Mouse (Mus musculus) myocyte (in vitro differentiated cells): Measurements from ENCODE around the gene Gigyf1. TPM values are rescaled to one million over a fixed set of nuclear protein-coding genes. Genes with fewer than 3 reads are reported as not detected.

Source experiments
- H3K27me3 ChIP-seq: one replicate; pipeline ENCODE4 v1.6.1; 2011; ENCODE audit not compliant: control insufficient read depth, insufficient read depth, insufficient read length
- H3K36me3 ChIP-seq: one replicate; pipeline ENCODE4 v1.6.1; 2011; ENCODE audit not compliant: control insufficient read depth, insufficient read depth
- H3K4me2 ChIP-seq: one replicate; pipeline ENCODE4 v1.6.1; 2011; ENCODE audit warnings: low read depth, control low read depth
- H3K4me3 ChIP-seq: one replicate; pipeline ENCODE4 v1.5.1; 2011; ENCODE audit warnings: mild to moderate bottlenecking, control low read depth, moderate library complexity
- H3K79me2 ChIP-seq: one replicate; pipeline ENCODE4 v1.6.1; 2011; ENCODE audit not compliant: control insufficient read depth, insufficient read depth
- H3ac ChIP-seq: one replicate; pipeline ENCODE4 v1.6.1; 2011; ENCODE audit not compliant: control insufficient read depth, insufficient read length
- CEBPB ChIP-seq: IDR thresholded peaks from 2 replicates; pipeline ENCODE4 v1.6.1; 2011; ENCODE audit warnings: mild to moderate bottlenecking, moderate library complexity; ENCODE audit not compliant: poor library complexity, insufficient read depth, severe bottlenecking
- E2F4 ChIP-seq: IDR thresholded peaks from one replicate; pipeline ENCODE4 v1.6.1; 2011; ENCODE audit warnings: mild to moderate bottlenecking, control low read depth, moderate library complexity; ENCODE audit not compliant: insufficient read depth
- MAX ChIP-seq: IDR thresholded peaks from one replicate; pipeline ENCODE4 v1.6.1; 2011; ENCODE audit warnings: low read depth, mild to moderate bottlenecking, control low read depth
- MYOD1 ChIP-seq, 3 experiments: IDR thresholded peaks; one replicate each; pipeline ENCODE4 v1.6.1; 2011; ENCODE audit warnings: control low read depth in 2 of 3, low read depth in 2 of 3, mild to moderate bottlenecking in 2 of 3, moderate library complexity in 1 of 3; ENCODE audit not compliant: insufficient read length in 2 of 3, control insufficient read depth in 1 of 3
- MYOG ChIP-seq, 3 experiments: IDR thresholded peaks; one replicate each; pipeline ENCODE4 v1.6.1; 2011; ENCODE audit warnings: control low read depth in 2 of 3, low read depth in 2 of 3, mild to moderate bottlenecking in 2 of 3; ENCODE audit not compliant: insufficient read length in 2 of 3, control insufficient read depth in 1 of 3, insufficient read depth in 1 of 3
- POLR2A ChIP-seq: IDR thresholded peaks from one replicate; pipeline ENCODE4 v1.6.1; 2011; ENCODE audit warnings: low read depth, mild to moderate bottlenecking, control low read depth, moderate library complexity; ENCODE audit not compliant: insufficient read length
- POLR2AphosphoS2 ChIP-seq: IDR thresholded peaks from one replicate; pipeline ENCODE4 v1.6.1; 2011; ENCODE audit warnings: low read depth, control low read depth; ENCODE audit not compliant: insufficient read length
- REST ChIP-seq: IDR thresholded peaks from one replicate; pipeline ENCODE4 v1.6.1; 2011; ENCODE audit warnings: mild to moderate bottlenecking, control low read depth, moderate library complexity; ENCODE audit not compliant: insufficient read depth, insufficient read length
- SRF ChIP-seq: IDR thresholded peaks from one replicate; pipeline ENCODE4 v1.6.1; 2011; ENCODE audit warnings: low read depth; ENCODE audit not compliant: control insufficient read depth, insufficient read length
- TCF12 ChIP-seq: IDR thresholded peaks from one replicate; pipeline ENCODE4 v1.6.1; 2011; ENCODE audit warnings: mild to moderate bottlenecking, control low read depth; ENCODE audit not compliant: poor library complexity, insufficient read depth, severe bottlenecking
- TCF3 ChIP-seq: IDR thresholded peaks from one replicate; pipeline ENCODE4 v1.6.1; 2011; ENCODE audit warnings: low read depth, control low read depth; ENCODE audit not compliant: insufficient read length
- USF1 ChIP-seq: IDR thresholded peaks from one replicate; pipeline ENCODE4 v1.6.1; 2011; ENCODE audit warnings: low read depth, mild to moderate bottlenecking, control low read depth, moderate library complexity
- polyA plus RNA-seq: library from polyadenylated mRNA; unstranded; fragments of >200 nt; fragmentation: generic; extraction: Trizol; gene quantifications from one replicate; pipeline ENCODE4 v1.2.1, GENCODE M21; 2012; ENCODE audit warnings: missing spikeins

Gene Gigyf1
- polyA plus RNA-seq, 1 experiment = 9.6 TPM

- TF ChIP-seq MAX (no peak), TCF3 (no peak), CEBPB (no peak), POLR2A (no peak), POLR2AphosphoS2 (no peak), E2F4 (no peak), USF1 (no peak), SRF (no peak)
- H3ac ChIP-seq = peak overlapping the region; percentile 15
Observed at GRCm38 (mm10) chr5:137530588-137531413, 12.5 kb downstream of the Gigyf1 start.

DNA sequence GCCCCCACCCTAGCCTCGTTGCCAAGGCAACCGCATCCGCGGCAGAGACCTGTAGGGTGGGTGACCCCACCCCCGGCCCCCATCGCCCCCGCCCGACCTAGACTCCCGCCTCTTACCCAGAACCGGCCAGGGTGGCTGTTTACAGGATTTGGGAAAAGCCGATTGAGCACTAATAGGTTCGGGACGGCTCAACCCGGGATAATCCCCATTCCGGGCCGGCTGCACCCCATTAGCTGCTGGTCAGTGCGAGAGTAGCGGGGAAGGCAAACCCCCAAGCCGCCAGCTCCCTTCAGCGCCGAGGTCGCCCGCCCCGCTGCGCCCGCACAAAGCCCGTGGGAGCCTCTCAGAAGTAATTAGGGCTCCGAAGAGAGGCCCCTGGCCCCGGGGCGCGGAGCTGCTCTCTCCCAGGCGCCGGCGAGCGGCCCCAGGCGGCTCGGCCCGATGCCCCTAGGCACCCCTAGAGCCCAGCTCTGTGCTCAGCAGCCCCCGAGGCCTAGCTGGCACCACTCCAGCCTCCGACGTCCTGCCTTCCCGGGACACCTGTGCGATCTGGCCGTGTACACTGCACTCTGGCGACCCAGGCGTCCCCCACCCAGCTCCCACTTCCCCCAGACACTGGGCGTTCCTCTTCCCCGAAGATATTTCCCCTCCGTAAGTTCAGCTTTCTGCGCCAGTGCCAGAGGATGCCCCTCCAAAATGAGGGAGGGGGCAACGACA, 13.2 kb downstream of the Gigyf1 start:
- Histone ChIP-seq H3K36me3 (no peaks in the 10 kb centered on the region), H3ac (peak overlapping the region; percentile 15), H3K27me3 (no peaks in the 10 kb centered on the region), H3K79me2 (peaks cover 34% of the 10 kb centered on the region), H3K4me2 (peak overlapping the region; percentile 88), H3K4me3 (peak overlapping the region; percentile 100)
- peak in 1 of 3 experiments; percentile 20 for TF ChIP-seq MYOG (IDR thresholded peaks at IDR 0.05; ENCODE audit: control insufficient read depth in 1 of 3, insufficient read depth in 1 of 3, insufficient read length in 2 of 3, low read depth in 2 of 3)
- peak; percentile 26 for TF ChIP-seq POLR2A
- no peak for TF ChIP-seq SRF

More at GRCm38 (mm10) chr5:137530588-137531413, 12.5 kb downstream of the Gigyf1 start:
- H3K27me3 ChIP-seq = no peaks in the 10 kb centered on the region
- H3K4me2 ChIP-seq = peak overlapping the region; percentile 88
- peaks cover 34% of the 10 kb centered on the region for H3K79me2 ChIP-seq
- H3K4me3 ChIP-seq = peak overlapping the region; percentile 100
- H3K36me3 ChIP-seq = no peaks in the 10 kb centered on the region

DNA sequence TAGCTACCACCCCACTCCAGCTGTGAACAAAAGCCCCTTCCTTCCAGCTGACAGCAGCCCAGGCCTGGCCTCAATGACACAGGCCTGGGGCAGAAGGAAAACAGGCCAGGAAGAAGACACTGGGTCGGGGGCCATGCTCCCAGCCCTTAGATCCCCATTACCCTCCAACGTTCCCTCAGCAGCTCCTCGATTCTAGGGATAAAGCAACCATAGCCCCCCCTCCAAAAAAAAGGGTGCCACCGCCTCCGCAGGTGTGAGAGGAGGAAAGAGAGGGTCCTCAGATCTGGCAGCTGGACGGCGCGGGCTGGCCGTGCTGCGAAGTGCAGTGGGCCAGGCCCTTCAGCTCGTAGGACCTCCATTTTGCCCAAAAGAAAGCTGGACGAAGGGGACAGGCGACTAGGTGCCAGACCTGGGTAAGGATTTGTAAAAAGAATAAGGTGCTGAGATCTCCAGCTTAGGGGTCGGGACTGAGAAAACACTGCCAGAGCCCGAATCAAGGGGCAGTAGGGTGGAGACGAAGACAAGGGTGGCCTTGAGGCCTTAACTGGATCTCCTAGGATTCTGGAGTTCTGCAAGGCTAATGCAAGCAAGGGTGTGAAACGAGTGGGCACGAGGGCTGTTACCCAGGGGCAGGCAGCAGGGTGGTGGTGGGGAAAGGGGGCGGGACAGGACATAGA, 13.9 kb downstream of the Gigyf1 start:
- Histone ChIP-seq H3K27me3 (no peaks in the 10 kb centered on the region), H3ac (peak overlapping the region; percentile 15), H3K4me2 (peak overlapping the region; percentile 88), H3K4me3 (peak overlapping the region; percentile 100), H3K36me3 (no peaks in the 10 kb centered on the region), H3K79me2 (peaks cover 34% of the 10 kb centered on the region)
- TF ChIP-seq MYOG (IDR thresholded peaks at IDR 0.05; ENCODE audit: control insufficient read depth in 1 of 3, insufficient read depth in 1 of 3, insufficient read length in 2 of 3, low read depth in 2 of 3) (no peak), POLR2AphosphoS2 (no peak), E2F4 (no peak), MAX (no peak), CEBPB (no peak), TCF3 (no peak), REST (no peak), TCF12 (no peak)

GRCm38 (mm10) chr5:137532808-137533116, 14.4 kb downstream of the Gigyf1 start:
- TF ChIP-seq REST (no peak), MAX (no peak), USF1 (no peak), POLR2AphosphoS2 (no peak), E2F4 (no peak), SRF (no peak), CEBPB (no peak), POLR2A (no peak), TCF3 (no peak), TCF12 (no peak), MYOG (IDR thresholded peaks at IDR 0.05; ENCODE audit: control insufficient read depth in 1 of 3, insufficient read depth in 1 of 3, insufficient read length in 2 of 3, low read depth in 2 of 3) (no peak), MYOD1 (IDR thresholded peaks at IDR 0.05; ENCODE audit: control insufficient read depth in 1 of 3, insufficient read length in 2 of 3, low read depth in 2 of 3) (no peak)
- peaks cover 34% of the 10 kb centered on the region for H3K79me2 ChIP-seq
- H3K36me3 ChIP-seq = no peaks in the 10 kb centered on the region

More at GRCm38 (mm10) chr5:137532808-137533116, 14.4 kb downstream of the Gigyf1 start:
- Histone ChIP-seq H3K4me2 (peak overlapping the region; percentile 88), H3K4me3 (peak overlapping the region; percentile 100), H3ac (peak overlapping the region; percentile 15), H3K27me3 (no peaks in the 10 kb centered on the region)
